Mouse (Mus musculus): ENCODE data around the gene Tmem178.

Tmem178 gene

GRCm38 (mm10) chr17:80959840-80960239 lies 15.4 kb downstream of the Tmem178 start:
- TF ChIP-seq GATA4 (IDR thresholded peaks at IDR 0.05; ENCODE audit: insufficient replicate concordance, low read length) = no peak

DNA sequence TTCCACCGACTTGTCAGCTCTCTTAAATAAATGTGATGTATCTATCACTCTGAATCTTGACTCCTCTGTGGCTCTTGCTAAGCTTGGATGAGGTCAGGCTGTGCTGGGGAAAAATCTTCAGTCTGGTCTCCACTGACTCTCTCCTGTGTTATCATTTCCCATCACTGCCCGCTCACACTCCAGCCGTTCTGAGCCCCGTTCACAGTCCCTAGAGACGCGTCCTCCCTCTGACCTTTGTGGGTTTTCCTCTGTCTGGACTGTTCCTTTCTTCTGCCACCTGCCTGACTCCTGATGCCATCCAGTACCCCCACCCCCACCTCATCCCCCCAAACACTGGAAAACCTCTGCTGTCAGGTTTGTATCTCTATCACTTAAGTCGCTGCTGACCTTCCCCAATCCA lies 23.0 kb downstream of the Tmem178 start:
- TF ChIP-seq GATA4 (IDR thresholded peaks at IDR 0.05; ENCODE audit: insufficient replicate concordance, low read length) = no peak

DNA sequence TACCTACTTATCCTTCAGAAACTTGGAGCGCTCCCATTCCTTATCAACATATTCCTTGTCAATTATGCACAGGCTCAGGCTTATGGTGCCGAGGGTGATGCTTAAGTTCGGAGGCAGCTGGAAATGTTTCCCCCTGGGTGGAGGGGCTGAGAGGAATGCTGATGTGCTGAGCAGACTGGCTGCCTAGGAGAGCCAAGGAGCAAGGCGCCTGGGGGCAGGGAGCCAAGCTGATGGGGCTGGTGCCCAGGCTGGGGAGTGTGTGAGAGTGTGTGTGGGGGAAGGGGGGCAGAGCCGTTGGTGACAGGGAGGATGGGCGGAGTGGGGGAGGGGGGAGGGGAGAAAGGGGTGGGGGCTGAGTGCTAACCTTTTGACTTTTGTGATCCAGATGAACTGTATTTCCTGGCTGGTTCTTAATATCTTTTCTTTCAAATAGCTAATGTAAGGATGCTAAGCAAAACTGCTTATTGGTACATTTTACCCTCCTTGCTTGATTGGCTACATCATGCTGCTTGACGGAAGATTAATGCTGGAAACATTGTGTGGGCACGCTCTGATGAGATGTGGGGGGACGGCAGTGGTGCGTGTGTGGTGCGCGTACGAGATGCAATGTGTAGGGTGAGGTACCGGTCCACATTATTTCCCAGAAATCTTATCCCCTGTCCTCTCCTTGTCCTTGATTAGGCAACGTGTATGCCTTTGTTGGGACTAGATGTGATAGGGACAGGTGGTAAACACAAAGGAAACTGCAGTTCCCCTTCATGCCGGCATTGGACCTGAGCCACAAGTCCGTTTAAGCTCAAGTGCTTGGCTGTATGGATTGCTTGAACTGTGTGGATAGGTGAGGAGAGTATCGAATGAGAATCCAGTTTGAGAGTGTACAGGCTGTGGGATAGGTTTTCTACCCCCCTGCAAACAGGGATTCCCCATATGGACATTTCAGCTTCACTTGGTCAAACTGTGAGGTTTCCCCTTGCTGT lies 25.5 kb downstream of the Tmem178 start:
- TF ChIP-seq GATA4 (IDR thresholded peaks at IDR 0.05; ENCODE audit: insufficient replicate concordance, low read length) = no peak

GRCm38 (mm10) chr17:80970716-80971115 lies 26.3 kb downstream of the Tmem178 start:
- TF ChIP-seq GATA4 (IDR thresholded peaks at IDR 0.05; ENCODE audit: insufficient replicate concordance, low read length) = no peak

DNA sequence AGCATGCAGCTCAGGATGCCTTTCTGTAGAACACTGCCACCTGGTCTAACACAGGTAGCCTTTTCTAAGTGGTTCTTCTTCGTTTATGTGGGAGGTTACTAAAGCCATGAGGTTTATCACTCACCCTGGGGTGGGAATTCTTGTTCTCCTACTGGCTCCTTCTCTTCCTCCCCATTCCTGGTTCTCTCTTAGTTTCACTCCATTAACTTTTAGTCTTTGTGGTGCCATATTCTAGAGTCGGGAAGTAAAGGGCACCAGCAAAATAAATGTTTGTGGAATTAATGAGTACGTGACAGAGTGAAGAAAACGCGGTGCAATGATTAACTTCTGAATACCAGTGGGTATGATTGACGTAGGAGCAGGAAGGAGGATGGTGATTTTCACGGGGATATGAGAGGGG lies 28.5 kb downstream of the Tmem178 start:
- no peak for TF ChIP-seq GATA4 (IDR thresholded peaks at IDR 0.05; ENCODE audit: insufficient replicate concordance, low read length)

- no peak for TF ChIP-seq GATA4 (IDR thresholded peaks at IDR 0.05; ENCODE audit: insufficient replicate concordance, low read length)
Observed at GRCm38 (mm10) chr17:80977245-80977644, 32.8 kb downstream of the Tmem178 start.

DNA sequence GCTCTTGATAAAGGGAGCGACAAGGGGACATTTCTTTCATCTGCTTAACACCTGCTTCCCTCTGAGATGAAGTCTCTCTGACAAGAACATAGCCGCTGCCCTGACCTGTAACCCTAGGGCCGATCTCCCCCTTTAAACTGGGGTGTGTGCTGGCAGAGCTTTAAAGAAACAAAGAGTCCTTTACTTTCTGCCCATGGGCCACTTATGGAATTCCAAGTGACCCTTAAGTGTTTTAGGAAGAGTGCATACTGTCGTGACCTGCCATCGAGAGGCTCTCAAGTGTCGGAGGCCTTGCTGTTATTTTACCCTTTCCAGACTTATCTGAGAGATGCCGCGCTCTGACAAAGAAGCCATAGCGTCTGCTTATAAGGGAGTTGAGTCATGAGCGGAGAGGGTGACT lies 35.7 kb downstream of the Tmem178 start:
- no peak for TF ChIP-seq GATA4 (IDR thresholded peaks at IDR 0.05; ENCODE audit: insufficient replicate concordance, low read length)

DNA sequence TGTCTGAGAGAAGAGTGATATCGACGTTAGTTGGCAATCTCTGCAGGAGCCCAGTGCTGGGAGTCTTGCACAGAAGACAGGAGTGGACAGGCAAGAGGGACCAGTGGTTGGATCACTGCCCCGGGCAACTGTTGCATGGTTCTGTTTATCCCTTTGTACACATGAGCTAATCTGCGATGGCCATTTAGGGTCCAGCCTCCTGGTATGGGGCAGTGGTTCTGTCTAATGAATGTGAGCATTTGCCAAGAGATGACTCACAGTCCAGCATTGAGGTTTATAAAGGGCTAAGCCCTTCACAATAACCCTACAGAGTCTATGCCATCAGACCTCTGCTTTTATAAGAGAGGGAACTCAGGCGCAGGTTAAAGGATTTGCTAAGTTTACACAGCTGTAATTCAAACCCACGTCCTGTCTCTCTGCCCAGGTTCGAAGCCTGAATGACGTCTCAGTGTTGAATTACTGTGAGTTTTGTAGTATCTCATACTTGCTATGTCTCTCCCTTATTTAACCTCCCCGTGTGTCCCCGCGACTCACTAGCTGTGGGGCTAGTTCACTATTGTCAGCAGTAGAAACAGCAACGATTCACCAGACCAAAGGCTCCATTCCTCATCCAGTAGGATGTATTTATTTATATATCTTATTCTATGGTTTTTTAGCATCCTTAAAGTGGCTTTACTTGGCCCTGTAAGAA lies 37.4 kb downstream of the Tmem178 start:
- TF ChIP-seq GATA4 (IDR thresholded peaks at IDR 0.05; ENCODE audit: insufficient replicate concordance, low read length) = no peak

GRCm38 (mm10) chr17:80982412-80982787 lies 38.0 kb downstream of the Tmem178 start:
- no peak for TF ChIP-seq GATA4 (IDR thresholded peaks at IDR 0.05; ENCODE audit: insufficient replicate concordance, low read length)

GRCm38 (mm10) chr17:80982976-80983375 lies 38.5 kb downstream of the Tmem178 start:
- TF ChIP-seq GATA4 (IDR thresholded peaks at IDR 0.05; ENCODE audit: insufficient replicate concordance, low read length) = no peak

GRCm38 (mm10) chr17:80991535-80992127 lies 47.2 kb downstream of the Tmem178 start:
- TF ChIP-seq GATA4 (IDR thresholded peaks at IDR 0.05; ENCODE audit: insufficient replicate concordance, low read length) = no peak

DNA sequence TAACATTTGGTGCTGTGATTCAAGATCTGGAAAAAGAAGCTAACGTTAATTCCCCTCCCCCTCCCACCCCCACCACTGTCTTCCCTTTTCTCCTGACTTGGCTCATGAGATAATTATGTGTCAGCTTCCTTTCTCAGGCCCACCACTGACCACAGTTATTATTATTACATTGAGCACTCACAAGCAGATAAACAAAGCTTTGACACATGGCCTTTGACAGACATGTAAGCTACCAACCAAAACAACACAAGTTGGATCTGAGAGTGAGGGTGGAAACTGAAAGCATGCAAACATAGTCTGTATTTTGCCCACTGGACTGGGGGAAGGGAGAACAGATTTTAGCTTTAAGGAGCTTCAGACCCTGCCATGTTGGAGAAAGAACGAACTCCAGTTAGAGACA lies 52.8 kb downstream of the Tmem178 start:
- no peak for TF ChIP-seq GATA4 (IDR thresholded peaks at IDR 0.05; ENCODE audit: insufficient replicate concordance, low read length)

DNA sequence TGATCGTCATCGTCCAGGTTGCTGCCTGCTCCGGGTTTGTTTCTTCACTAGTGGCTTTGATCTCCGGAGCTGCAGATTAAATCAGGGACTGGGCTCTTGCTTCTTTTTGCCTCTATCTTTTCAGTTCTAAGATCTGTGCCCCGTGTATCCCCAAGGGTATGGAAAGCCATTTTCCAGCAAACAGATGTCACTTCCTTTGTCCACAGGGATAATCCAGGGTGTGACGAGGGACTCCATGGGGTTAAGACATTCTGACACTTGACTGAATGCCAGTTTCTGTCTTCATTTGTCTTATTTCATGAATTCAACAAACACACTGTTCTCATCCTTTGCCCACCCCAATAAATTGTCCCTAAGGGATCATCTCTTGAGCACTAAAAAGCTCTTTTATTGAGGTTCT lies 54.5 kb downstream of the Tmem178 start:
- TF ChIP-seq GATA4 (IDR thresholded peaks at IDR 0.05; ENCODE audit: insufficient replicate concordance, low read length) = no peak

- TF ChIP-seq GATA4 (IDR thresholded peaks at IDR 0.05; ENCODE audit: insufficient replicate concordance, low read length) = no peak
Observed at GRCm38 (mm10) chr17:81001010-81001409, 56.6 kb downstream of the Tmem178 start.

GRCm38 (mm10) chr17:81001647-81002046 lies 57.2 kb downstream of the Tmem178 start:
- TF ChIP-seq GATA4 (IDR thresholded peaks at IDR 0.05; ENCODE audit: insufficient replicate concordance, low read length) = no peak

DNA sequence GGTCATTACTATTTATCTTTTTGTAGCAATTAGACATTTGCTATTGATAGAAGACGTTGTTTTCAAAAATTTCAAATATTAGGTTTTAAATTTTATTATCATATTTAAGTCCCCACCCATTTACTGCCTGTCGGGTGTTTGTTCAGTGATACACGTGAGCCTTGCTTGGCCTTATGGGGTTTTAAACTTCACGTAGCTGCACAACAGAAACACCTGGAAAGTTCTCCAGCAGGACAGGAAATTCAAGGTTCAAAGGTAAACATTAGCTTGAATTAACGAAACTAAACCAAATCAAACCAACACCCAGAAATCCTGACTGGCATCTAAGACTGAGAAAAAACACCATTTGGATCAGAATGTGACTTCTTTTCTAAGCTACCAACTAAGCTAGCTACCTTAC lies 57.7 kb downstream of the Tmem178 start:
- no peak for TF ChIP-seq GATA4 (IDR thresholded peaks at IDR 0.05; ENCODE audit: insufficient replicate concordance, low read length)
